Mouse (Mus musculus) limb, embryonic 14.5 days (tissue): ENCODE measurements around the gene Grik4. TPM values are rescaled to one million over a fixed set of nuclear protein-coding genes. Genes with fewer than 3 reads are reported as not detected.

Experiments used
- ATAC-seq: fragments of 200-750 bp; cut with Nextera tagmentation; 2 replicates; pipeline ENCODE4 v1.8.0; 2017; ENCODE audit warnings: low read depth, moderate number of reproducible peaks, moderate TSS enrichment; ENCODE audit not compliant: low FRiP score
- DNase-seq: peaks from one replicate; pipeline ENCODE4 v3.0.0-alpha.2; 2015; ENCODE audit warnings: low spot score
- H3K27ac ChIP-seq: fragments of 300-500 bp; sonication (generic); replicated peaks from 2 replicates; pipeline ENCODE4 v1.5.1; 2014; ENCODE audit warnings: low read depth, mild to moderate bottlenecking, low read length, moderate library complexity, mixed read lengths
- H3K27me3 ChIP-seq: fragments of 300-500 bp; sonication (generic); 2 replicates; pipeline ENCODE4 v1.6.1; 2014; ENCODE audit warnings: low read length, mixed read lengths; ENCODE audit not compliant: control insufficient read depth, insufficient read depth
- H3K36me3 ChIP-seq: fragments of 300-500 bp; sonication (generic); 2 replicates; pipeline ENCODE4 v1.6.1; 2014; ENCODE audit warnings: mild to moderate bottlenecking, low read length, moderate library complexity, mixed read lengths; ENCODE audit not compliant: control insufficient read depth, insufficient read depth
- H3K4me1 ChIP-seq: fragments of 300-500 bp; sonication (generic); 2 replicates; pipeline ENCODE4 v1.6.1; 2014; ENCODE audit warnings: antibody characterized with exemption, low read length, mixed read lengths; ENCODE audit not compliant: control insufficient read depth, insufficient read depth
- H3K4me2 ChIP-seq: fragments of 300-500 bp; sonication (generic); replicated peaks from 2 replicates; pipeline ENCODE4 v1.6.1; 2014; ENCODE audit warnings: low read depth, mild to moderate bottlenecking, low read length, moderate library complexity; ENCODE audit not compliant: severe bottlenecking
- H3K4me3 ChIP-seq: fragments of 300-500 bp; sonication (generic); replicated peaks from 2 replicates; pipeline ENCODE4 v1.5.1; 2014; ENCODE audit warnings: low read length
- H3K9ac ChIP-seq: fragments of 300-500 bp; sonication (generic); 2 replicates; pipeline ENCODE4 v1.6.1; 2014; ENCODE audit warnings: mild to moderate bottlenecking, low read depth, low read length, moderate library complexity; ENCODE audit not compliant: severe bottlenecking
- H3K9me3 ChIP-seq: fragments of 300-500 bp; sonication (generic); 2 replicates; pipeline ENCODE4 v1.6.1; 2016; ENCODE audit warnings: low read length; ENCODE audit not compliant: control insufficient read depth
- POLR2A ChIP-seq: fragments of 200-500 bp; IDR thresholded peaks from 2 replicates; pipeline ENCODE4 v1.8.0; 2012; ENCODE audit warnings: inconsistent platforms, mild to moderate bottlenecking, moderate library complexity, borderline replicate concordance; ENCODE audit not compliant: insufficient read depth, insufficient read length; ENCODE audit errors: extremely low read depth
- WGBS: fragments of 180-500 bp; shearing (Covaris S2); extraction: QIAGEN DNeasy Blood & Tissue Kit; methylation state at CpG from one replicate; pipeline ENCODE4 v1.1.7; 2014; 5-methylcytosine and 5-hydroxymethylcytosine counted together
- polyA plus RNA-seq, 2 experiments: library from polyadenylated mRNA; depleted of rRNA in 1 of 2; stranded (reverse) in 1 of 2; unstranded in 1 of 2; fragments of >200 nt; fragmentation: Nextera tagmentation in 1 of 2; extraction: Ambion mirVana in 1 of 2; gene quantifications; 2 replicates each; pipeline versions ENCODE4 v1.2.1 to v1.2.3; 2012 to 2014

The Grik4 gene
- polyA plus RNA-seq, 2 experiments, result 0.85 to 2.4 TPM

GRCm38 (mm10) chr9:42791346-42791745 lies 152.9 kb downstream of the Grik4 start:
- TF ChIP-seq POLR2A, result no peak
- Histone ChIP-seq H3K27me3 (no peaks in the 10 kb centered on the region), H3K4me2 (no peak overlapping the region), H3K4me1 (0 out of 2 replicates have a peak, but pooled peaks cover 4% of the 10 kb centered on the region), H3K36me3 (no peaks in the 10 kb centered on the region), H3K4me3 (no peak overlapping the region), H3K9ac (no peak overlapping the region), H3K27ac (no peak overlapping the region), H3K9me3 (no peaks in the 10 kb centered on the region)
- no peak for ATAC-seq
- 57% methylated on average over 4 of the region's 4 CpGs for WGBS
- DNase-seq, result no peak

- no peak for TF ChIP-seq POLR2A
- DNase-seq, result peak; percentile 41
- Histone ChIP-seq H3K4me2 (no peak overlapping the region), H3K9me3 (no peaks in the 10 kb centered on the region), H3K27me3 (no peaks in the 10 kb centered on the region), H3K4me1 (no peaks in the 10 kb centered on the region; the same call in 1 of the 2 replicates), H3K36me3 (no peaks in the 10 kb centered on the region), H3K27ac (no peak overlapping the region), H3K4me3 (no peak overlapping the region), H3K9ac (no peak overlapping the region)
- 28% methylated on average over 8 of the region's 8 CpGs for WGBS
- no peak for ATAC-seq
These were observed 155.8 kb downstream of the Grik4 start for GRCm38 (mm10) chr9:42788471-42788870.

- 67% methylated on average over 5 of the region's 5 CpGs for WGBS
- no peak overlapping the region for H3K4me3 ChIP-seq
- ATAC-seq, result no peak
These were observed 157.4 kb downstream of the Grik4 start for GRCm38 (mm10) chr9:42786882-42787281.

GRCm38 (mm10) chr9:42786286-42786685 lies 158.0 kb downstream of the Grik4 start:
- no peak overlapping the region for H3K9ac ChIP-seq
- no peak overlapping the region for H3K4me2 ChIP-seq
- H3K4me3 ChIP-seq, result no peak overlapping the region
- H3K27me3 ChIP-seq, result no peaks in the 10 kb centered on the region
- ATAC-seq (no peak), DNase-seq (no peak)
- TF ChIP-seq POLR2A, result no peak
- 65% methylated on average over 2 of the region's 2 CpGs for WGBS
- no peak overlapping the region for H3K27ac ChIP-seq
- H3K4me1 ChIP-seq, result no peaks in the 10 kb centered on the region; the same call in 1 of the 2 replicates
- H3K36me3 ChIP-seq, result no peaks in the 10 kb centered on the region
- H3K9me3 ChIP-seq, result no peaks in the 10 kb centered on the region

More at GRCm38 (mm10) chr9:42786882-42787281, 157.4 kb downstream of the Grik4 start:
- no peak overlapping the region for H3K9ac ChIP-seq
- no peaks in the 10 kb centered on the region for H3K9me3 ChIP-seq
- no peaks in the 10 kb centered on the region; the same call in 1 of the 2 replicates for H3K4me1 ChIP-seq
- H3K27me3 ChIP-seq, result no peaks in the 10 kb centered on the region
- TF ChIP-seq POLR2A, result no peak
- no peak overlapping the region for H3K4me2 ChIP-seq
- H3K27ac ChIP-seq, result no peak overlapping the region
- no peak for DNase-seq
- no peaks in the 10 kb centered on the region for H3K36me3 ChIP-seq

- Histone ChIP-seq H3K27ac (no peak overlapping the region), H3K27me3 (no peaks in the 10 kb centered on the region), H3K4me2 (no peak overlapping the region), H3K36me3 (no peaks in the 10 kb centered on the region), H3K4me3 (no peak overlapping the region), H3K9me3 (no peaks in the 10 kb centered on the region), H3K4me1 (no peaks in the 10 kb centered on the region; the same call in none of the 2 replicates), H3K9ac (no peak overlapping the region)
- TF ChIP-seq POLR2A, result no peak
- DNase-seq (no peak), ATAC-seq (no peak)
- WGBS, result 61% methylated on average over 10 of the region's 10 CpGs
These were observed 159.0 kb downstream of the Grik4 start for GRCm38 (mm10) chr9:42785173-42785830.
